Mouse (Mus musculus): ENCODE measurements around the gene Shc2.

- TF ChIP-seq CTCF (IDR thresholded peaks at IDR 0.05; ENCODE audit: borderline replicate concordance, extremely low read depth, insufficient read depth, insufficient read length) (no peak), POLR2A (IDR thresholded peaks at IDR 0.05; ENCODE audit: borderline replicate concordance, extremely low read depth, insufficient read depth, insufficient read length, poor library complexity, severe bottlenecking) (no peak)
These were observed 60.3 kb downstream of the Shc2 start for GRCm38 (mm10) chr10:79577376-79577775.
